Mouse (Mus musculus): ENCODE data around the gene Zfp57.
A peak's percentile ranks its signal among the peaks of the same experiment; 100 is the strongest.

GRCm38 (mm10) chr17:36957999-36958743 lies 42.8 kb upstream of the Zfp57 start, which contains the start of the genes Znrd1 and Znrd1as:
- TF ChIP-seq CTCF (IDR thresholded peaks at IDR 0.05; ENCODE audit: low read depth) (no peak), EP300 (IDR thresholded peaks at IDR 0.05; ENCODE audit: low read depth) (peak; percentile 66; the same call in 1 of the 2 replicates)

All from heart, postnatal 0 days (tissue).